Mouse (Mus musculus) stomach, embryonic 14.5 days (tissue): Measurements from ENCODE around the gene Olfr653. TPM values are rescaled to one million over a fixed set of nuclear protein-coding genes. Genes with fewer than 3 reads are reported as not detected.

Experiments used
- ATAC-seq: fragments of 200-750 bp; cut with Nextera tagmentation; 2 replicates; pipeline ENCODE4 v1.8.0; 2017; ENCODE audit warnings: low read depth, moderate TSS enrichment; ENCODE audit not compliant: insufficient number of reproducible peaks, insufficient read depth, low FRiP score
- H3K27ac ChIP-seq: fragments of 300-500 bp; sonication (generic); 2 replicates; pipeline ENCODE4 v1.5.1; 2014; ENCODE audit warnings: mild to moderate bottlenecking, low read length, moderate library complexity, mixed read lengths
- H3K27me3 ChIP-seq: fragments of 300-500 bp; sonication (generic); 2 replicates; pipeline ENCODE4 v1.6.1; 2014; ENCODE audit warnings: low read length, control low read depth, mixed read lengths; ENCODE audit not compliant: control insufficient read depth, insufficient read depth
- H3K36me3 ChIP-seq: fragments of 300-500 bp; sonication (generic); 2 replicates; pipeline ENCODE4 v1.6.1; 2014; ENCODE audit warnings: mild to moderate bottlenecking, control low read depth, low read length, moderate library complexity, mixed read lengths; ENCODE audit not compliant: control insufficient read depth, insufficient read depth
- H3K4me1 ChIP-seq: fragments of 300-500 bp; sonication (generic); 2 replicates; pipeline ENCODE4 v1.6.1; 2014; ENCODE audit warnings: low read length, control low read depth, mixed read lengths; ENCODE audit not compliant: control insufficient read depth, insufficient read depth
- H3K4me2 ChIP-seq: fragments of 300-500 bp; sonication (generic); replicated peaks from 2 replicates; pipeline ENCODE4 v1.6.1; 2014; ENCODE audit warnings: low read depth, low read length, control low read depth
- H3K4me3 ChIP-seq: fragments of 300-500 bp; sonication (generic); 2 replicates; pipeline ENCODE4 v1.5.1; 2014; ENCODE audit warnings: low read depth, low read length, control low read depth
- H3K9ac ChIP-seq: fragments of 300-500 bp; sonication (generic); replicated peaks from 2 replicates; pipeline ENCODE4 v1.6.1; 2014; ENCODE audit warnings: low read depth, mild to moderate bottlenecking, control low read depth, low read length, moderate library complexity, mixed read lengths
- H3K9me3 ChIP-seq: fragments of 300-500 bp; sonication (generic); 2 replicates; pipeline ENCODE4 v1.6.1; 2016; ENCODE audit warnings: low read depth, low read length, control low read depth; ENCODE audit not compliant: control insufficient read depth
- whole genome bisulfite sequencing: fragments of 180-500 bp; shearing (Covaris S2); extraction: QIAGEN DNeasy Blood & Tissue Kit; methylation state at CpG from one replicate; pipeline ENCODE4 v1.1.7; 2014; 5-methylcytosine and 5-hydroxymethylcytosine counted together
- polyA plus RNA-seq: library from polyadenylated mRNA; unstranded; fragments of >200 nt; fragmentation: Nextera tagmentation; extraction: Ambion mirVana; gene quantifications from 2 replicates; pipeline ENCODE4 v1.2.1, GENCODE M21; 2014

Olfr653 gene
- polyA plus RNA-seq, 1 experiment from 2014 or later: not detected

DNA sequence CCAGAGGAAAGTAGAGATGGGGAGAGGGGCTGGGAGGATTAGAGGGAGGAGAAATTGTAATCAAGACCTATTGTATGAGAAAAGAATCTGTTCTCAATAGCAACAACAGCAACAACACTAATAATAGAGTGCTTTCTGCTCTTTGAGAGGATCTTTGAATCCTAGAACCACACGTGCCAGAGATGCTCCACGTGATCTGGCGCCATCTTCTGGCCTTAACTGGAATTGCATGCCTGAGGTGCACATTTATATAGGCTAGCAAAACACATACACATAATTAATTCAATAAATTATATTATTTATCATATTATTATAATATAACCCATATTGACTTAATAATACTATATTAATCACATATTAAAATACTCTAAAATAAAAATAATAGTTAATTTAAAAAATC is 26.1 kb downstream of the Olfr653 start:
- Histone ChIP-seq H3K9ac (no peak overlapping the region), H3K4me3 (no peak overlapping the region), H3K27me3 (no peaks in the 10 kb centered on the region), H3K27ac (no peak overlapping the region), H3K36me3 (no peaks in the 10 kb centered on the region), H3K9me3 (no peaks in the 10 kb centered on the region), H3K4me2 (no peak overlapping the region), H3K4me1 (no peaks in the 10 kb centered on the region)
- no peak for ATAC-seq
- 4% methylated on average over 3 of the region's 3 CpGs for WGBS

DNA sequence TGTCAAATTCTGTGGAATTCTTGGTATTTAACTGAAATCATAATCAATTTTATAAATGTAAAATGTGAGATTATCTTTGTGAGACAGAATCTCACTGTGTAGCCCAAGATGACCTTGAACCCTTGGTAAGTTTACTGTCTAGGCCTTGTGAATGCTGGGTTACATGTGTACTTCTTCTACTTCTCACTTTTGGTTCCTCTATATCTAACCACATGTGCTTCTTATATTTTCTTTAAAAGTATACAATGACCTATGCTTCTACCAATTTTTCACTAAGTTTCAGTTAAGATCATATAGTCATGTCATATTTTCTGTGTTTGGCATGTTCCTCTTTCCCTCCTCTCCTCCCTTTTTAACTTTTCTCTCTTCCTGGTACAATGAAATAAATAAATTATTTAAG is 27.6 kb downstream of the Olfr653 start:
- Histone ChIP-seq H3K4me3 (no peak overlapping the region), H3K27me3 (no peaks in the 10 kb centered on the region), H3K36me3 (no peaks in the 10 kb centered on the region), H3K9me3 (no peaks in the 10 kb centered on the region), H3K27ac (no peak overlapping the region), H3K4me2 (no peak overlapping the region), H3K4me1 (no peaks in the 10 kb centered on the region), H3K9ac (no peak overlapping the region)
- ATAC-seq: no peak

GRCm38 (mm10) chr7:104613655-104614054 is 36.5 kb downstream of the Olfr653 start, which contains the start of gene Olfr656:
TSS of gene Olfr656 (plus strand) at chr7:104613955.
- H3K27ac ChIP-seq: no peak within 1 kb of the TSS
- H3K36me3 ChIP-seq: no peaks in the 10 kb centered on the region
- no peak for ATAC-seq
- H3K27me3 ChIP-seq: no peaks in the 10 kb centered on the region
- no peaks in the 10 kb centered on the region for H3K9me3 ChIP-seq
- 82% methylated on average over 4 of the region's 4 CpGs for WGBS
- no peak within 1 kb of the TSS for H3K4me2 ChIP-seq
- H3K4me1 ChIP-seq: no peaks in the 10 kb centered on the region
- H3K9ac ChIP-seq: no peak within 1 kb of the TSS
- H3K4me3 ChIP-seq: no peak within 1 kb of the TSS

DNA sequence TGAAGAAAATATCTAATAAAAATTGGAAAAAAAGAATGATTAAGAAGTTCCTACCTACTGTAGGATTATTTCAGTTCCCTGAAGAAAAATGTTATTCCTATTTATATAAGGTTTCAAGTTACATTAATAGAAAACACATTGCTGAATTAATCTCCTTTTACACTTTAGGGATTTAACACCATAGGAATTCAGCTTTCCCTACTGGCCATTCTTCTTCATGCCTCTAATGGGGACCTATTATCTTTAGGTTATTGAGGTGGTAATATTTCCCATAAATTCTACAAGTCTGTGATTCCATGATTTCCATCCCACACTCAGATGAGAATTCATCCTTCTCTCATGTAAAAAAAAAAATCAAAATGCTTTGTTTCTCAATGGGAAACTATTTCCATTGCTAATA is 47.4 kb downstream of the Olfr653 start, which contains the start of gene Olfr657:
Gene Olfr657, plus strand, starts transcription at position 301 of the 400 bp plus-strand sequence.
- no peaks in the 10 kb centered on the region for H3K27me3 ChIP-seq
- H3K4me2 ChIP-seq: no peak within 1 kb of the TSS
- no peaks in the 10 kb centered on the region for H3K36me3 ChIP-seq
- H3K9ac ChIP-seq: no peak within 1 kb of the TSS
- no peak within 1 kb of the TSS for H3K27ac ChIP-seq
- ATAC-seq: no peak
- no peak within 1 kb of the TSS for H3K4me3 ChIP-seq
- H3K9me3 ChIP-seq: no peaks in the 10 kb centered on the region
- H3K4me1 ChIP-seq: no peaks in the 10 kb centered on the region

Other genes with a start within 250 kb of the Olfr653 start
- gene Trim34b, start 247.8 kb upstream of the Olfr653 start, polyA plus RNA-seq: not detected in 2 replicates
- gene Trim12c, start 224.0 kb upstream of the Olfr653 start, polyA plus RNA-seq: 2.6 and 3.1 TPM in 2 replicates
- 0.11 and 0.22 TPM in 2 replicates for gene Trim30b, start 207.4 kb upstream of the Olfr653 start, polyA plus RNA-seq
- gene Trim30c, start 176.5 kb upstream of the Olfr653 start, polyA plus RNA-seq: 0.20 TPM in 1 of 2 replicates, not detected in the other
- gene Trim30a, start 112.1 kb upstream of the Olfr653 start, polyA plus RNA-seq: 1.4 and 1.9 TPM in 2 replicates
- gene Trim30d, start 69.5 kb upstream of the Olfr653 start, polyA plus RNA-seq: 0.62 and 0.73 TPM in 2 replicates
- not detected in 2 replicates for gene Olfr651, start 27.2 kb upstream of the Olfr653 start, polyA plus RNA-seq
- gene Olfr652, start 16.4 kb upstream of the Olfr653 start, polyA plus RNA-seq: not detected in 2 replicates
- gene Olfr654, start 9.7 kb downstream of the Olfr653 start, polyA plus RNA-seq: not detected in 2 replicates
- not detected in 2 replicates for gene Olfr655, start 24.5 kb downstream of the Olfr653 start, polyA plus RNA-seq
- not detected in 2 replicates for gene Olfr656, start 36.6 kb downstream of the Olfr653 start, polyA plus RNA-seq
- not detected in 2 replicates for gene Olfr657, start 47.5 kb downstream of the Olfr653 start, polyA plus RNA-seq
- gene Olfr658, start 70.0 kb downstream of the Olfr653 start, polyA plus RNA-seq: not detected in 2 replicates
- gene Olfr659, start 89.4 kb downstream of the Olfr653 start, polyA plus RNA-seq: not detected in 2 replicates
- not detected in 2 replicates for gene Olfr661, start 109.2 kb downstream of the Olfr653 start, polyA plus RNA-seq
- gene Usp17le, start 200.2 kb downstream of the Olfr653 start, polyA plus RNA-seq: not detected in 2 replicates